Mouse (Mus musculus): ENCODE results near the gene Nos1ap.

DNA sequence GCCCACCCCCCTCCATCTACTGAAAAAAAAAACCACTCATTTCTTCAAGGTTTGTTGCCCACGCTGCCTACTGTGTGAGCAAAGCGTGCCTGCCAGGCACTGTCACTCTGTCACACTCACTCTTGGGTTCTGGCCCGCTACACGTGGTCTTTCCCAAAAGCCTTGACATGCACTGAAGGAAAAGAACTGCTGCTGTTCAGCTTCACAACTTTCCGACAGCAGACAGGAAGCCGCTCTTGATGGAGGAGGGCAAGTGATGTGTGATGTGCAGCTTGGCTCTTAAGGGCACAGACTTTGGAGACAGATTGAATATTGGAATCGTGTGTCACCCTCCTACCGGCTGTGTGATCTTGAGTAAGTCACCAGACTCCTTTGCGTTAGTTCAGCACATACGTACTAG is 149.3 kb downstream of the Nos1ap start:
- TF ChIP-seq CTCF (IDR thresholded peaks at IDR 0.05; ENCODE audit: low read depth) (no peak), EP300 (IDR thresholded peaks at IDR 0.05; ENCODE audit: low read depth) (no peak)

Data from liver, postnatal 0 days (tissue).